Mouse (Mus musculus) erythroblast, embryonic 14.5 days (primary cell): ENCODE data around the gene Pramel1. TPM values are rescaled to one million over a fixed set of nuclear protein-coding genes. Genes with fewer than 3 reads are reported as not detected.
"Not testable (repeated sequence)": the region's sequence is repeated elsewhere in the genome, so short reads cannot be mapped to it uniquely, and the experiment has no call there.

Source experiments
- H3K27me3 ChIP-seq: 2 replicates; pipeline ENCODE4 v1.6.1; 2012; ENCODE audit warnings: inconsistent platforms; ENCODE audit not compliant: control insufficient read depth
- H3K36me3 ChIP-seq: 2 replicates; pipeline ENCODE4 v1.6.1; 2012; ENCODE audit warnings: mild to moderate bottlenecking, inconsistent platforms; ENCODE audit not compliant: control insufficient read depth
- H3K4me1 ChIP-seq: 2 replicates; pipeline ENCODE4 v1.6.1; 2012; ENCODE audit warnings: inconsistent platforms; ENCODE audit not compliant: control insufficient read depth
- H3K4me3 ChIP-seq: replicated peaks from 2 replicates; pipeline ENCODE3; 2012; ENCODE audit warnings: moderate library complexity, mild to moderate bottlenecking, inconsistent platforms
- H3K9me3 ChIP-seq: 2 replicates; pipeline ENCODE4 v1.6.1; 2012; ENCODE audit warnings: low read length, inconsistent platforms, mixed read lengths; ENCODE audit not compliant: control insufficient read depth
- GATA1 ChIP-seq: IDR thresholded peaks from 2 replicates; pipeline ENCODE4 v1.6.1; 2012; ENCODE audit warnings: low read length, inconsistent platforms, mixed read lengths
- TAL1 ChIP-seq: IDR thresholded peaks from 3 replicates; pipeline ENCODE4 v1.6.1; 2012; ENCODE audit warnings: low read length, inconsistent platforms, mixed read lengths
- polyA plus RNA-seq: library from polyadenylated mRNA; stranded (reverse); fragments of >175 nt; gene quantifications from 2 replicates; pipeline ENCODE4 v1.2.3, GENCODE M21; 2012

The Pramel1 gene
- not detected in 2 replicates for polyA plus RNA-seq

DNA sequence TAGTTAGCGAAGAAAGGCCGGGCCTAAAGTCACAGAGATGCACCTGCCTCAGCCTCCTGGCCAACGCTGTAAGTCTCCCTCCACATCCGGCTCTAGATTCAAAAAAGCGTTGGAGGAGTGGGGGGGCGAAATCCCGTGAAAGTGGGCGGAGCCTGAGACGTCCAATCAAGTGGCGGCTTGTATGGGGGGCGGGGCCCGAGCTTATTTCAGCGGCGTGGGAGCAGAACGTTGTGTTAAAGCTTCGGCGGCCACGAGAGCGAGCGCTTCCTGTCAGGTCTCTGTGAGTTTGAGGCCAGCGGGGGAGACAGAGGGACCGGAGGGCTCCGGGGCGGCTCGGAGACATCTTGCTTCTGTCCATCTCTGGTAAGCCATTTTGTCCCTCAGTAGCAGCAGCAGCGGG is at the start of gene Pramel1:
Gene Pramel1, plus strand, starts transcription at position 248 of the 400 bp plus-strand sequence.
- H3K4me3 ChIP-seq: no peak within 1 kb of the TSS
- H3K4me1 ChIP-seq: no peaks in the 10 kb centered on the region
- peaks cover 5% of the 10 kb centered on the region for H3K27me3 ChIP-seq
- no peak for TF ChIP-seq TAL1
- no peak for TF ChIP-seq GATA1
- H3K9me3 ChIP-seq: peaks cover 7% of the 10 kb centered on the region
- no peaks in the 10 kb centered on the region for H3K36me3 ChIP-seq

DNA sequence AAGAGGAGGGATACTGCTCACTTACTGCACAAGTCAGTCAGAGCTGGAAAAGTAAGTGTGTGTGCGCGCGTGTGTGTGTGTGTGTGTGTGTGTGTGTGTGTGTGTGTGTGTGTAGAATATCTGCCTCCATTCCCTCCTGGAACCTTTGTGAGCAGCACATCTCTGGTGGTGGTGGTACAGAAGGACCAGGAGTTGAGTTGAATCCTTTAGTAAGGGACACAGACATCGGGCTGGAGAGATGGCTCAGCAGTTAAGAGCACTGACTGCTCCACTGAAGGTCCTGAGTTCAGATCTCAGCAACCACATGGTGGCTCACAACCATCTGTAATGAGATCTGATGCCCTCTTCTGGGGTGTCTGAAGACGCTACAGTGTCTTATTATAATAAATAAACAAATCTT is 48.7 kb upstream of the Pramel1 start:
- H3K27me3 ChIP-seq: peaks cover 23% of the 10 kb centered on the region
- H3K4me1 ChIP-seq, H3K36me3 ChIP-seq, H3K4me3 ChIP-seq, H3K9me3 ChIP-seq: not testable (repeated sequence)

DNA sequence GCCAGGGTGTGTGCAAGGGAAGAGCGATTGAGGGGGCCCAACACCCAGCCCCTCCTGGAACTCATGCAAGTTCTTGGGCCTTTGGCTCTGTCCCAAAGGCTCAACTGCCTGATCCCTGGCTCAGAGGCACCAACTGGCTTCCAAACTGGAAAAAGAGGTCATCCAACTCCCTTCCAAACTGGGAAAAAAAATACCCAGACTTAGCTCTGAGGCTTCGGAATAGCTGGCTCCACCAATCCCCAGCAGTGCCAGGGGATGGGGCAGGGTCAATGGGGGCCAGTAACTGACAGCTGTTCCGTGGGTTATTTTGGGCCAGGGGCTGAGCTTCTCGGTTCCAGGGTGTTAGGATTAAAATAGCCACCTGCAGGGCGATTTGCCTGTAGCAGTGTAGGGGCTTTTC is 45.5 kb upstream of the Pramel1 start:
- Histone ChIP-seq H3K4me1 (no peaks in the 10 kb centered on the region), H3K36me3 (no peaks in the 10 kb centered on the region), H3K27me3 (peaks cover 35% of the 10 kb centered on the region), H3K9me3 (no peaks in the 10 kb centered on the region), H3K4me3 (no peak overlapping the region)
- TF ChIP-seq GATA1 (no peak), TAL1 (no peak)

DNA sequence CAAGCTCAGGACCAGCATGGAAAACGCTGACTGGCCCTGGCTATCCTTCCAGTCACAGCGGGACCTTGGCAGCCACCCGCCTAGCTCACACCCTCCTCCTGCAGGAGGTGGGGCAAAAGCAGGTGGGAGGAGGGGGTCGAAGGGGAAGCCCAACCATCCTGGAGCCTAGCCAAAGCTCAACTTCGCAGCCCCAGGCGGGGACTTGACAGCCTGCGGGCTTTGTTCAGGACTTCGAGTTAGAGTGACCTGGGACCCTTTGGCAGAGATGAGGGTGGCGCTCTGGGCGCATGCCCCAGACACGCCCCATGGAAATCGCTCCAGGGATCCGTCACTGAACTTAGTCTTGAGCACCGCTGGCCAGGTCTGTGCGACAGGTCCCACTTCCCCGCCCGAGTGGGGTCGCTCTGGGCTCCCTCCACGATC is 44.7 kb upstream of the Pramel1 start, which contains the start of gene Lrrc38:
Gene Lrrc38, plus strand, starts transcription at position 274 of the 423 bp plus-strand sequence.
- H3K27me3 ChIP-seq: peaks cover 35% of the 10 kb centered on the region
- TF ChIP-seq TAL1 (no peak), GATA1 (no peak)
- no peaks in the 10 kb centered on the region for H3K36me3 ChIP-seq
- no peak within 1 kb of the TSS for H3K4me3 ChIP-seq
- no peaks in the 10 kb centered on the region for H3K4me1 ChIP-seq
- H3K9me3 ChIP-seq: no peaks in the 10 kb centered on the region

DNA sequence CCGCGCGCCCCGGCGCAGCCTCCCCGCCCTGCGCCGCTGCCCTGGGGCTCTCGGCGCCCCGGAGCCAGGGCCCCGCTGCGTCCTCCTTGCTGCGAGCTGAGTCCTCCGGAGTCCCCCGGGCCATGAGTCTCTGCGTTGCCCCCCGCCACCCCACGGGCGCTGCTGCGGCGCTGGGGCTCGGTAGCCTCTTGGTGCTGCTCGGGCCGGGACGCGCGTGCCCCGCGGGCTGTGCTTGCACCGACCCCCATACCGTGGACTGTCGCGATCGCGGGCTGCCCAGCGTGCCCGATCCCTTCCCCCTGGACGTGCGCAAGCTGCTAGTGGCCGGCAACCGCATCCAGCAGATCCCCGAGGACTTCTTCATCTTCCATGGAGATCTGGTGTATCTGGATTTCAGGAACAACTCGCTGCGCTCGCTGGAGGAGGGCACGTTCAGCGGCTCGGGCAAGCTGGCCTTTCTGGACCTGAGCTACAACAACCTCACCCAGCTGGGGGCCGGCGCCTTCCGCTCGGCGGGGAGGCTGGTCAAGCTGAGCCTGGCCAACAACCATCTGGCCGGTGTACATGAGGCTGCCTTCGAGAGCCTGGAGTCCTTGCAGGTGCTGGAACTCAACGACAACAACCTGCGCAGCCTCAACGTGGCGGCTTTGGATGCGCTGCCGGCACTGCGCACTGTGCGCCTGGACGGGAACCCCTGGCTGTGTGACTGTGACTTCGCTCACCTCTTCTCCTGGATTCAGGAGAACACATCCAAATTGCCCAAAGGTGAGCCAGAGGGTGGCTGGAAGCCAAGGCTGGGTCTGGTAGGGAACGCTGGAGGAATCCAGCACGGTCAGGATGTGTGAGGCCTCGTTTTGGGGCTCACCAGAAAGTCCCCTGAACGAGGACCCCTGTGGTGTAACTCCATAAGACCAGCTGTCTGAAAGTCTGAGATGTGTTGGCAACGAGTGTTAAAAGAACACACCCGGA is 43.9 kb upstream of the Pramel1 start:
- no peaks in the 10 kb centered on the region for H3K9me3 ChIP-seq
- peaks cover 35% of the 10 kb centered on the region for H3K27me3 ChIP-seq

DNA sequence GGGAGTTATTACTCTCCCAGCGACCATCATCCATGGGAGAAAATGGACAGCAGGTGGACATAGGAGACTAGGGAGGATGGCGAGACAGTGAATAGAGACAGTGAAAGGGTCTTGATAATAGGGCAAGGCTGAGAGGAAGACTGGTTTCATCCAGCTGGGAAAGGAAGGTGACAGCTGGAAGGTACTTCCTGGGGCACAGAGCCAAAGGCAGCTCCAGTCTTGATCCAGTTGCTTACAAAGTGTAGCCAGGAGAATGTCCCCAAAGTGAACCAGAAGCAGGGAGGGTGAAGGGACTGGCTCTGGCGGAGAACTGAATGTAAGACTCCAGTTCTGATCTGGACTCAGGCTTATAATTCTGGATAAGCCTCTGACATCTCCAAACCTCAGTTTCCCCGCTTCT is 41.9 kb upstream of the Pramel1 start:
- Histone ChIP-seq H3K27me3 (peaks cover 35% of the 10 kb centered on the region), H3K4me1 (no peaks in the 10 kb centered on the region), H3K36me3 (no peaks in the 10 kb centered on the region), H3K4me3 (no peak overlapping the region), H3K9me3 (no peaks in the 10 kb centered on the region)
- TF ChIP-seq TAL1 (no peak), GATA1 (no peak)

More for the DNA sequence above, 43.9 kb upstream of the Pramel1 start:
- H3K4me3 ChIP-seq: no peak overlapping the region
- no peaks in the 10 kb centered on the region for H3K4me1 ChIP-seq
- TF ChIP-seq TAL1 (no peak), GATA1 (no peak)
- no peaks in the 10 kb centered on the region for H3K36me3 ChIP-seq

DNA sequence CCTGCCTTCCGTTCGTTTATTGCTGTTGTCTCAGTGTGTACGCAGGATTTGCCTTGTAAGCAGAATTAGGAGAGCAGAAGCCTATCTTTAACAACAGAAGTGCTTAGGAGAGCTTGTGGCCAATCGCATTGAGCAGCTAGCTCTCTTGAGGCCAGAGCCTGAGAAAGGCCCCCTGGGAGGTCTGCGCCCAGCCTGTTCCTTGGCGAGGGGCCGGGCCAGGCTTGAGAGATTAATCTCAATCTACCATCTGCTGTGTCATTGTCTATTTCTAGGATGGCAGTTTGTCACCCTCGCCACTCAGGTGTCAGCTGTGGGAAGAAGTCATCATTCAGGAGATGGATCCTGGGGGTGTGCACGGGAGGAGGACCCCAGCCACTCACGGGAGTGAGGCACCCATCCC is 32.7 kb upstream of the Pramel1 start:
- Histone ChIP-seq H3K27me3 (no peaks in the 10 kb centered on the region), H3K9me3 (no peaks in the 10 kb centered on the region), H3K4me1 (peaks cover 3% of the 10 kb centered on the region; the same call in 1 of the 2 replicates), H3K4me3 (no peak overlapping the region), H3K36me3 (no peaks in the 10 kb centered on the region)
- TF ChIP-seq TAL1: no peak
- no peak for TF ChIP-seq GATA1

DNA sequence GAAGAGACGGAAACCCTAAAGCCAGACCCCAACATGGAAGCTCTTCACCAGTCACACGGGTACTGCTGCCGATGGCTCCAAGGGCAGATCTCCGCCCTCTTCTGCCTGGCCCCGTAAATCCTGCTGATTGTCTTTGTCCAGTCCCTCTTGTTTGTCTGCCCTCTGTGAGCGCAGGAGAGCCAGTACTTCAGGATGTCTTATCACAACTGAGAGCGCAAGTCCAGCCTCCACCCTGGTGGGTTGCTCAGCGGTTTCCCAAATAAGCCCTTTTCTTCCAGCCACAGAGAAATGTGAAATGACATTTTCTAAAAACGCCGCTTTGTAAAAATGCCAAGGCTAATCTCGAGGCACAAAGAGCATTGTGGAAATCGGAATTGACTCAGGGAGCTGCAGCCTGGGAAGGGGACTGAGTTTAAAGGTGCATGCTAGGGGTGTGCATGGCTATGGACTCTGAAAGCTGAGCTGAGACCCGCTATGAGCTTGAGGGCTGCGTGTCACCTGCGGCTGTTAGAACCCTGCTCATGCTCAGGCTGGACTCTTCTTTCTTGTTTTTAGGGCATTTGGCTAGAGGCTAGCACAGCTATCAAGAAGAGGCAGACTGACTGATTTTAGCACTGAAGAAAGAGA is 27.7 kb upstream of the Pramel1 start:
- no peaks in the 10 kb centered on the region for H3K9me3 ChIP-seq
- TF ChIP-seq GATA1 (no peak), TAL1 (no peak)
- H3K4me3 ChIP-seq: no peak overlapping the region
- no peaks in the 10 kb centered on the region for H3K27me3 ChIP-seq
- peaks cover 2% of the 10 kb centered on the region; the same call in 1 of the 2 replicates for H3K4me1 ChIP-seq
- H3K36me3 ChIP-seq: no peaks in the 10 kb centered on the region

DNA sequence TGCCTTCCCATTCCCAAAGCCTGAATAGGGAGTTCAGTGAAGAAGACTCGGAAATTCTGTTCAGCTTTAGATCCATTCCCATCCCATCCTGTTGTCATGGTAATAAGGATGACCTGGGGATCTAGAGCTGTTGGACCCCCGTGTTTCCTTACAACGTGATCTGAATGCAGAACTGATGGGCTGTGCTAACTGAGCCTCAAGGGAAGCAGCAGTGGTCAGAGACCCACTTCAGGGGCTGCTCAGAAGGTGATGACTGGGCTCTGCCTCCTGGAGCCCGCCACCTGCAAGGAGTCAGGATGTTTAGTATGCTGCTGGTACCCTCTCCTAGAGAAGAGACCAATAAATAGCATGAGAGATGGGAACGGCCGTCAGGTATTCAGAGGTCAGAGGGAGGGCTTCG is 14.7 kb upstream of the Pramel1 start:
- no peaks in the 10 kb centered on the region for H3K4me1 ChIP-seq
- no peaks in the 10 kb centered on the region; the same call in 1 of the 2 replicates for H3K27me3 ChIP-seq
- no peak for TF ChIP-seq TAL1
- TF ChIP-seq GATA1: no peak
- no peaks in the 10 kb centered on the region for H3K36me3 ChIP-seq
- H3K4me3 ChIP-seq: no peak overlapping the region
- H3K9me3 ChIP-seq: no peaks in the 10 kb centered on the region
